Mouse (Mus musculus): ENCODE data around the gene Ubash3b. TPM values are rescaled to one million over a fixed set of nuclear protein-coding genes. Genes with fewer than 3 reads are reported as not detected.

The Ubash3b gene
- 2.9 TPM for polyA plus RNA-seq (2014; fragmentation: Illumina TruSeq; extraction: RNeasy Lipid Tissue Mini Kit (QIAGEN cat#74804); ENCODE audit: low read depth, low replicate concordance)

GRCm38 (mm10) chr9:41161413-41161812 lies at the start of gene Ubash3b:
Gene Ubash3b, minus strand, starts transcription at chr9:41161697.

GRCm38 (mm10) chr9:41004415-41004814 lies 157.1 kb downstream of the Ubash3b start, which contains the start of gene Crtam:
Gene Crtam, minus strand, starts transcription at chr9:41004628.

GRCm38 (mm10) chr9:40963586-40964417 lies 197.7 kb downstream of the Ubash3b start, which contains the start of gene Jhy:
Gene Jhy, minus strand, starts transcription at chr9:40964118.

Other genes with a start within 250 kb of the Ubash3b start
- 1.1 TPM for gene Jhy, start 197.6 kb downstream of the Ubash3b start, polyA plus RNA-seq (2014; fragmentation: Illumina TruSeq; extraction: RNeasy Lipid Tissue Mini Kit (QIAGEN cat#74804); ENCODE audit: low read depth, low replicate concordance)
- 0.47 TPM for gene Crtam, start 157.1 kb downstream of the Ubash3b start, polyA plus RNA-seq (2014; fragmentation: Illumina TruSeq; extraction: RNeasy Lipid Tissue Mini Kit (QIAGEN cat#74804); ENCODE audit: low read depth, low replicate concordance)

Data from adipose tissue, adult 10 weeks (tissue).